Mouse (Mus musculus) hindbrain, embryonic 16.5 days (tissue): ENCODE results near the gene Gipc1. TPM values are rescaled to one million over a fixed set of nuclear protein-coding genes. Genes with fewer than 3 reads are reported as not detected.

ENCODE experiments used
- ATAC-seq: fragments of 200-750 bp; cut with Nextera tagmentation; 2 replicates; pipeline ENCODE4 v1.8.0; 2017; ENCODE audit warnings: moderate TSS enrichment, moderate library complexity
- H3K27ac ChIP-seq: fragments of 300-500 bp; sonication (generic); 2 replicates; pipeline ENCODE4 v1.5.1; 2014; ENCODE audit warnings: low read depth, mild to moderate bottlenecking, control low read depth, low read length, moderate library complexity
- H3K27me3 ChIP-seq: fragments of 300-500 bp; sonication (generic); replicated peaks from 2 replicates; pipeline ENCODE4 v1.6.1; 2014; ENCODE audit warnings: low read length; ENCODE audit not compliant: control insufficient read depth, insufficient read depth
- H3K36me3 ChIP-seq: fragments of 300-500 bp; sonication (generic); 2 replicates; pipeline ENCODE4 v1.6.1; 2014; ENCODE audit warnings: mild to moderate bottlenecking, low read length, moderate library complexity, mixed read lengths; ENCODE audit not compliant: control insufficient read depth, insufficient read depth
- H3K4me1 ChIP-seq: fragments of 300-500 bp; sonication (generic); 2 replicates; pipeline ENCODE4 v1.6.1; 2014; ENCODE audit warnings: low read depth, low read length; ENCODE audit not compliant: control insufficient read depth, insufficient read depth
- H3K4me2 ChIP-seq: fragments of 300-500 bp; sonication (generic); 2 replicates; pipeline ENCODE4 v1.6.1; 2014; ENCODE audit warnings: mild to moderate bottlenecking, low read length, control low read depth, moderate library complexity
- H3K4me3 ChIP-seq: fragments of 300-500 bp; sonication (generic); 2 replicates; pipeline ENCODE4 v1.5.1; 2014; ENCODE audit warnings: mild to moderate bottlenecking, low read length, control low read depth, moderate library complexity
- H3K9ac ChIP-seq: fragments of 300-500 bp; sonication (generic); 2 replicates; pipeline ENCODE4 v1.6.1; 2014; ENCODE audit warnings: low read depth, mild to moderate bottlenecking, control low read depth, low read length, moderate library complexity
- H3K9me3 ChIP-seq: fragments of 300-500 bp; sonication (generic); 2 replicates; pipeline ENCODE4 v1.6.1; 2014; ENCODE audit warnings: mild to moderate bottlenecking, low read length, moderate library complexity; ENCODE audit not compliant: control insufficient read depth
- WGBS: fragments of 180-500 bp; shearing (Covaris S2); extraction: QIAGEN DNeasy Blood & Tissue Kit; methylation state at CpG from one replicate; pipeline ENCODE4 v1.1.7; 2014; 5-methylcytosine and 5-hydroxymethylcytosine counted together
- polyA plus RNA-seq: library from polyadenylated mRNA; unstranded; fragments of >200 nt; fragmentation: Nextera tagmentation; extraction: Ambion mirVana; gene quantifications from 2 replicates; pipeline ENCODE4 v1.2.1, GENCODE M21; 2015

The Gipc1 gene
- polyA plus RNA-seq, 1 experiment from 2014 or later: 135 TPM

- ATAC-seq: no peak
- no peak overlapping the region for H3K4me2 ChIP-seq
- H3K27me3 ChIP-seq: no peaks in the 10 kb centered on the region
- no peaks in the 10 kb centered on the region for H3K9me3 ChIP-seq
- peaks cover 40% of the 10 kb centered on the region for H3K36me3 ChIP-seq
- no peak overlapping the region for H3K27ac ChIP-seq
- H3K4me3 ChIP-seq: no peak overlapping the region
- WGBS: 91% methylated on average over 6 of the region's 6 CpGs
- H3K9ac ChIP-seq: no peak overlapping the region
- no peaks in the 10 kb centered on the region for H3K4me1 ChIP-seq
Measured at GRCm38 (mm10) chr8:83689264-83689663, 36.8 kb downstream of the Gipc1 start.

- Histone ChIP-seq H3K4me3 (no peak overlapping the region), H3K4me2 (no peak overlapping the region), H3K9me3 (no peaks in the 10 kb centered on the region), H3K36me3 (peaks cover 25% of the 10 kb centered on the region), H3K27me3 (no peaks in the 10 kb centered on the region), H3K27ac (no peak overlapping the region), H3K4me1 (peaks cover 14% of the 10 kb centered on the region), H3K9ac (no peak overlapping the region)
- 88% methylated on average over 10 of the region's 10 CpGs for WGBS
- ATAC-seq: no peak
Measured at GRCm38 (mm10) chr8:83693609-83694236, 41.2 kb downstream of the Gipc1 start.

- WGBS: 85% methylated on average over 11 of the region's 11 CpGs
- Histone ChIP-seq H3K27ac (no peak overlapping the region), H3K4me2 (no peak overlapping the region), H3K9me3 (no peaks in the 10 kb centered on the region), H3K9ac (no peak overlapping the region), H3K36me3 (peaks cover 25% of the 10 kb centered on the region), H3K4me3 (no peak overlapping the region), H3K4me1 (peaks cover 17% of the 10 kb centered on the region), H3K27me3 (no peaks in the 10 kb centered on the region)
- ATAC-seq: no peak
Measured at GRCm38 (mm10) chr8:83694369-83695160, 42.1 kb downstream of the Gipc1 start.

- peaks cover 21% of the 10 kb centered on the region for H3K36me3 ChIP-seq
- no peak overlapping the region for H3K4me2 ChIP-seq
- no peaks in the 10 kb centered on the region for H3K9me3 ChIP-seq
- H3K27ac ChIP-seq: no peak overlapping the region
- H3K9ac ChIP-seq: no peak overlapping the region
- 69% methylated on average over 17 of the region's 17 CpGs for WGBS
- no peak overlapping the region for H3K4me3 ChIP-seq
- peaks cover 21% of the 10 kb centered on the region for H3K4me1 ChIP-seq
- H3K27me3 ChIP-seq: no peaks in the 10 kb centered on the region
- ATAC-seq: no peak
Measured at GRCm38 (mm10) chr8:83695351-83696106, 43.1 kb downstream of the Gipc1 start.

- H3K27me3 ChIP-seq: no peaks in the 10 kb centered on the region
- H3K9me3 ChIP-seq: no peaks in the 10 kb centered on the region
- no peak for ATAC-seq
- no peak overlapping the region; the same call in 1 of the 2 replicates for H3K27ac ChIP-seq
- H3K4me1 ChIP-seq: peaks cover 21% of the 10 kb centered on the region
- 55% methylated on average over 19 of the region's 19 CpGs for WGBS
- H3K36me3 ChIP-seq: peaks cover under 1% of the 10 kb centered on the region; the same call in 1 of the 2 replicates
- peak overlapping the region; percentile 93 for H3K4me3 ChIP-seq
- H3K9ac ChIP-seq: peak overlapping the region; percentile 99
- peak overlapping the region; percentile 93 for H3K4me2 ChIP-seq
Measured at GRCm38 (mm10) chr8:83697374-83698220, 45.1 kb downstream of the Gipc1 start.

- Histone ChIP-seq H3K9ac (peak overlapping the region; percentile 99), H3K9me3 (no peaks in the 10 kb centered on the region), H3K27me3 (no peaks in the 10 kb centered on the region), H3K4me3 (peak overlapping the region; percentile 93), H3K27ac (peak overlapping the region; percentile 83), H3K36me3 (no peaks in the 10 kb centered on the region), H3K4me2 (peak overlapping the region; percentile 93), H3K4me1 (peaks cover 21% of the 10 kb centered on the region)
- 3% methylated on average over 15 of the region's 15 CpGs for WGBS
- peak; percentile 10; the same call in 1 of the 2 replicates for ATAC-seq
Measured at GRCm38 (mm10) chr8:83698291-83698660, 45.8 kb downstream of the Gipc1 start.

- ATAC-seq: peak; percentile 91
- Histone ChIP-seq H3K9ac (peak within 1 kb of the TSS; percentile 99), H3K36me3 (no peaks in the 10 kb centered on the region), H3K4me1 (peaks cover 21% of the 10 kb centered on the region), H3K9me3 (no peaks in the 10 kb centered on the region), H3K4me2 (peak within 1 kb of the TSS; percentile 93), H3K4me3 (peak within 1 kb of the TSS; percentile 93), H3K27me3 (no peaks in the 10 kb centered on the region), H3K27ac (peak within 1 kb of the TSS; percentile 83)
- WGBS: under 1% methylated on average over 48 of the region's 85 CpGs
Measured at GRCm38 (mm10) chr8:83698661-83699453, 46.4 kb downstream of the Gipc1 start, which contains the start of gene Pkn1. Gene Pkn1 (minus strand): TSS chr8:83699179.

GRCm38 (mm10) chr8:83699566-83699965 is 47.1 kb downstream of the Gipc1 start:
- Histone ChIP-seq H3K27me3 (no peaks in the 10 kb centered on the region), H3K4me1 (peaks cover 21% of the 10 kb centered on the region), H3K27ac (peak overlapping the region; percentile 83), H3K4me3 (peak overlapping the region; percentile 93), H3K9me3 (no peaks in the 10 kb centered on the region), H3K36me3 (no peaks in the 10 kb centered on the region), H3K4me2 (peak overlapping the region; percentile 93), H3K9ac (peak overlapping the region; percentile 99)
- ATAC-seq: no peak
- WGBS: 48% methylated on average over 9 of the region's 9 CpGs
